14 mouse cellular contexts compared by ENCODE assay signal in genomic region chr1:92264941-92265340, GRCm38 (mm10).
DNase-seq lines count a peak whose midpoint lies in the region; ATAC-seq and TF ChIP-seq lines count a peak whose summit lies in the region.
"Had no signal": no experiment of that assay in that cellular context is flagged by ENCODE, and none has a peak within 500 bp of the region (broad histone marks: within the 10 kb centered on the region; RNA-seq: fewer than 3 reads in every experiment).

No protein-coding gene starts in this region.

- intact Hi-C loops in heart, postnatal 10 days (cut with DNase I): loop anchor here (5.0 kb wide), 1 partner anchor 82 kb away; no protein-coding TSS in a partner anchor

- H3K4me1 ChIP-seq in heart, embryonic 11.5 days (ENCODE audit: control insufficient read depth, insufficient read depth, low read length): 0 out of 2 replicates have a peak, but pooled peaks cover 2% of the 10 kb centered on the region
- no peaks in the 10 kb centered on the region for H3K4me1 ChIP-seq in kidney, adult 2 months (ENCODE audit: control insufficient read depth, insufficient read depth, low read length)

- 77% methylated on average over 4 of the region's 4 CpGs for WGBS in heart, embryonic 11.5 days (ENCODE audit: insufficient replicate concordance)
- 74% methylated on average over 4 of the region's 4 CpGs for WGBS in kidney, adult 2 months

- DNase-seq in heart, postnatal 10 days: peak; percentile 69 to 72
- DNase-seq in NIH3T3 (ENCODE audit: low read depth): peak; percentile 22
- DNase-seq in cerebellum, adult 8-10 months: peak; percentile 78
- peak; percentile 42 for DNase-seq in gastrocnemius, postnatal 25 days
- DNase-seq in embryo, embryonic 11 days: no peak
- no peak for DNase-seq in kidney, adult 2 months
- DNase-seq: forebrain, postnatal 0 days; kidney, postnatal 14 days; lung, postnatal 10 days; retina, postnatal 1 day had no signal

- no peak for TF ChIP-seq POLR2A in kidney, adult 2 months (IDR thresholded peaks at IDR 0.05; ENCODE audit: low read depth, low read length)

- H3K9me3 ChIP-seq in heart, embryonic 11.5 days (replicated peaks; ENCODE audit: control insufficient read depth, low read length): no peaks in the 10 kb centered on the region
- H3K9me3 ChIP-seq: midbrain, embryonic 10.5 days had no signal

- H3K9ac ChIP-seq in heart, embryonic 11.5 days (ENCODE audit: low read depth, low read length): no peak overlapping the region
- H3K9ac ChIP-seq: forebrain, postnatal 0 days had no signal

- no peak overlapping the region for H3K4me3 ChIP-seq in heart, embryonic 11.5 days (ENCODE audit: low read depth, low read length)
- no peak overlapping the region for H3K4me3 ChIP-seq in kidney, adult 2 months (ENCODE audit: insufficient read depth, low read depth, low read length)
- H3K4me3 ChIP-seq: erythroblast, embryonic 14.5 days; left cerebral cortex, adult 2 months; midbrain, embryonic 10.5 days had no signal

- ATAC-seq in heart, embryonic 11.5 days (replicated peaks; ENCODE audit: insufficient number of reproducible peaks, low FRiP score, low TSS enrichment): no peak
- ATAC-seq: forebrain, postnatal 0 days had no signal

- no peaks in the 10 kb centered on the region for H3K36me3 ChIP-seq in heart, embryonic 11.5 days (ENCODE audit: control insufficient read depth, insufficient read depth, low read length)
- no peaks in the 10 kb centered on the region for H3K36me3 ChIP-seq in kidney, adult 2 months (ENCODE audit: control insufficient read depth, insufficient read depth, low read length)
- H3K36me3 ChIP-seq: midbrain, embryonic 10.5 days had no signal

- H3K27ac ChIP-seq in heart, embryonic 11.5 days (ENCODE audit: low read depth, low read length): no peak overlapping the region
- H3K27ac ChIP-seq in kidney, adult 2 months (ENCODE audit: insufficient read depth, low read depth, low read length): no peak overlapping the region
- H3K27ac ChIP-seq: left cerebral cortex, adult 2 months; midbrain, embryonic 10.5 days had no signal

- no peak for TF ChIP-seq CTCF in kidney, adult 2 months (conservative IDR thresholded peaks at IDR 0.05; ENCODE audit: insufficient read depth, insufficient read length, low read depth, low read length)

- H3K27me3 ChIP-seq in heart, embryonic 11.5 days (ENCODE audit: control insufficient read depth, insufficient read depth, low read length): no peaks in the 10 kb centered on the region
- H3K27me3 ChIP-seq in kidney, adult 2 months (replicated peaks; ENCODE audit: control insufficient read depth, insufficient read depth, low read length): no peaks in the 10 kb centered on the region

- no peak overlapping the region for H3K4me2 ChIP-seq in heart, embryonic 11.5 days

Comparison
In these comparisons a context has a peak if more than half of its experiments do, and no peak if none do; other contexts are left out.
1. DNase-seq: peak in heart, postnatal 10 days (2 of 2), NIH3T3 (single experiment), cerebellum, adult 8-10 months (single experiment) and gastrocnemius, postnatal 25 days (single experiment); none in embryo, embryonic 11 days (single experiment) and kidney, adult 2 months (single experiment).